Mouse (Mus musculus) hindbrain, postnatal 0 days (tissue): ENCODE measurements around the gene Uspl1. TPM values are rescaled to one million over a fixed set of nuclear protein-coding genes. Genes with fewer than 3 reads are reported as not detected.

Source experiments
- ATAC-seq: fragments of 200-750 bp; cut with Nextera tagmentation; 2 replicates; pipeline ENCODE4 v1.8.0; 2017; ENCODE audit warnings: mild to moderate bottlenecking, moderate TSS enrichment, moderate library complexity
- DNase-seq: peaks from one replicate; pipeline ENCODE4 v3.0.0-alpha.2; 2015; ENCODE audit warnings: low spot score
- H3K27ac ChIP-seq: fragments of 300-500 bp; sonication (generic); 2 replicates; pipeline ENCODE4 v1.5.1; 2014; ENCODE audit warnings: mild to moderate bottlenecking
- H3K27me3 ChIP-seq: fragments of 300-500 bp; sonication (generic); 2 replicates; pipeline ENCODE4 v1.6.1; 2014; ENCODE audit warnings: low read length, mixed read lengths; ENCODE audit not compliant: insufficient read depth
- H3K36me3 ChIP-seq: fragments of 300-500 bp; sonication (generic); 2 replicates; pipeline ENCODE4 v1.6.1; 2014; ENCODE audit warnings: low read length, mixed read lengths; ENCODE audit not compliant: insufficient read depth
- H3K4me1 ChIP-seq: fragments of 300-500 bp; sonication (generic); 2 replicates; pipeline ENCODE4 v1.6.1; 2014; ENCODE audit warnings: antibody characterized with exemption, low read length, mixed read lengths; ENCODE audit not compliant: insufficient read depth
- H3K4me2 ChIP-seq: fragments of 300-500 bp; sonication (generic); 2 replicates; pipeline ENCODE4 v1.6.1; 2014; ENCODE audit warnings: low read depth, mild to moderate bottlenecking, low read length, moderate library complexity, mixed read lengths
- H3K4me3 ChIP-seq: fragments of 300-500 bp; sonication (generic); 2 replicates; pipeline ENCODE4 v1.5.1; 2014; ENCODE audit warnings: low read length
- H3K9ac ChIP-seq: fragments of 300-500 bp; sonication (generic); replicated peaks from 2 replicates; pipeline ENCODE4 v1.6.1; 2014; ENCODE audit warnings: mild to moderate bottlenecking, low read length, moderate library complexity, mixed read lengths
- H3K9me3 ChIP-seq: fragments of 300-500 bp; sonication (generic); 2 replicates; pipeline ENCODE4 v1.6.1; 2016; ENCODE audit warnings: low read length, mixed read lengths
- CTCF ChIP-seq: IDR thresholded peaks from 2 replicates; pipeline ENCODE4 v1.5.1; 2016; ENCODE audit warnings: antibody characterized with exemption, control low read depth, low read depth
- WGBS: fragments of 180-500 bp; shearing (Covaris S2); extraction: QIAGEN DNeasy Blood & Tissue Kit; methylation state at CpG from one replicate; pipeline ENCODE4 v1.1.7; 2014; 5-methylcytosine and 5-hydroxymethylcytosine counted together
- polyA plus RNA-seq: library from polyadenylated mRNA; unstranded; fragments of >200 nt; fragmentation: Nextera tagmentation; extraction: Ambion mirVana; gene quantifications from 2 replicates; pipeline ENCODE4 v1.2.1, GENCODE M21; 2015
- total RNA-seq: library from RNA; depleted of rRNA; stranded (reverse); fragments of >200 nt; gene quantifications from 2 replicates; pipeline ENCODE4 v1.2.3, GENCODE M21; 2014

The Uspl1 gene
- total and polyA plus RNA-seq, 2 experiments from 2014 or later, result 43.4 to 44.7 TPM

GRCm38 (mm10) chr5:149190160-149190559 lies 6.0 kb downstream of the Uspl1 start:
- no peak for TF ChIP-seq CTCF
- no peaks in the 10 kb centered on the region for H3K27me3 ChIP-seq
- no peak overlapping the region for H3K4me3 ChIP-seq
- DNase-seq (no peak), ATAC-seq (no peak)
- H3K9me3 ChIP-seq, result no peaks in the 10 kb centered on the region
- H3K4me1 ChIP-seq, result peaks cover 15% of the 10 kb centered on the region
- H3K36me3 ChIP-seq, result peaks cover 40% of the 10 kb centered on the region
- no peak overlapping the region for H3K27ac ChIP-seq
- no peak overlapping the region for H3K4me2 ChIP-seq
- WGBS, result 97% methylated on average over 1 of the region's 1 CpGs
- H3K9ac ChIP-seq, result no peak overlapping the region

DNA sequence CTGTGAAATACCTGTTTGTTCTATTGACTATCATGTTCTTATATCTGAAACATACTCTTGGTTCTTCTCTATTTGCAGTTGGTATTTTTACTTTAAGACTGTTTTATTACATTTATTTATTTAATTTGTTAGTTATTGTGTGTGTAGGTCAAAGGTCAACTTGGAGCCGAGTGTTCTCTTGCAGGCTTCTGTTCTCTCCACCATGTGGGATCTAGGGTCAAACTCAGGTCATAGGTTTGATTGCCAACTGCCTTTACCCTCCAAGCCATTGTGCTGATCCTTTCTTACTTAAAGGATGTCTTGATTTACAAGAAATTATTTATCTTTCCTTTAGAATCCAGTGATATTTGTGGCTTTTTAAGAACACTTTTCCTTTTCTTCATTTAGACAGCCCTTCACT lies 12.5 kb downstream of the Uspl1 start:
- TF ChIP-seq CTCF, result no peak
- Histone ChIP-seq H3K27ac (no peak overlapping the region), H3K4me1 (no peaks in the 10 kb centered on the region), H3K36me3 (peaks cover 34% of the 10 kb centered on the region), H3K27me3 (no peaks in the 10 kb centered on the region), H3K9me3 (no peaks in the 10 kb centered on the region), H3K4me2 (no peak overlapping the region), H3K4me3 (no peak overlapping the region), H3K9ac (no peak overlapping the region)
- DNase-seq, result no peak
- no peak for ATAC-seq
- WGBS, result 0% methylated on average over 1 of the region's 1 CpGs

GRCm38 (mm10) chr5:149198782-149199181 lies 14.6 kb downstream of the Uspl1 start:
- Histone ChIP-seq H3K4me3 (no peak overlapping the region), H3K27ac (no peak overlapping the region), H3K27me3 (no peaks in the 10 kb centered on the region), H3K4me1 (no peaks in the 10 kb centered on the region), H3K4me2 (no peak overlapping the region), H3K36me3 (peaks cover 48% of the 10 kb centered on the region), H3K9me3 (no peaks in the 10 kb centered on the region), H3K9ac (no peak overlapping the region)
- 91% methylated on average over 1 of the region's 1 CpGs for WGBS
- DNase-seq (no peak), ATAC-seq (no peak)
- TF ChIP-seq CTCF, result no peak

DNA sequence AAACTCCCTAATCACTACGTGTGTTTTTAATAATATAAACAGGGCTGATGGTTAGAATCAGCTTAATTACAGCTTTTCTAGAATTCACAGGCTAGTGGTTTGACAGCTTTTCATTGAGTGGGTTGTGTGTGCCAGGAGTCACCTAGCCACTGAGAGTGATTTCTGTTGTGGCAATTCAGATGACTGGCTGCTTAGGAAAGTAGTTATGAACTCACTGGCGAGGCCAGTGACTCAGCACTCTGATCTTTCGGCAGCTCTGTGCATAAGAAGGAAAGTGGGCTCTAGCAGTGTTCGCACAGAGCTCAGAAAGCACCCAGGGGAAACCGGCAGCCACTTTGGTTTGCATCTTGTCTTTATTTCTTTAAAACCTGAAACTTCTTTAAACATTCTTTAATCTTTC lies 18.8 kb downstream of the Uspl1 start:
- no peak overlapping the region for H3K4me2 ChIP-seq
- WGBS, result 84% methylated on average over 5 of the region's 5 CpGs

GRCm38 (mm10) chr5:149203796-149204375 lies 19.7 kb downstream of the Uspl1 start:
- 88% methylated on average over 4 of the region's 4 CpGs for WGBS
- H3K36me3 ChIP-seq, result peaks cover 51% of the 10 kb centered on the region

More for the DNA sequence above, 18.8 kb downstream of the Uspl1 start:
- no peak for TF ChIP-seq CTCF
- Histone ChIP-seq H3K27ac (no peak overlapping the region), H3K4me1 (no peaks in the 10 kb centered on the region), H3K9ac (no peak overlapping the region), H3K4me3 (no peak overlapping the region), H3K36me3 (peaks cover 54% of the 10 kb centered on the region), H3K27me3 (no peaks in the 10 kb centered on the region), H3K9me3 (no peaks in the 10 kb centered on the region)
- DNase-seq, result no peak
- ATAC-seq, result no peak

DNA sequence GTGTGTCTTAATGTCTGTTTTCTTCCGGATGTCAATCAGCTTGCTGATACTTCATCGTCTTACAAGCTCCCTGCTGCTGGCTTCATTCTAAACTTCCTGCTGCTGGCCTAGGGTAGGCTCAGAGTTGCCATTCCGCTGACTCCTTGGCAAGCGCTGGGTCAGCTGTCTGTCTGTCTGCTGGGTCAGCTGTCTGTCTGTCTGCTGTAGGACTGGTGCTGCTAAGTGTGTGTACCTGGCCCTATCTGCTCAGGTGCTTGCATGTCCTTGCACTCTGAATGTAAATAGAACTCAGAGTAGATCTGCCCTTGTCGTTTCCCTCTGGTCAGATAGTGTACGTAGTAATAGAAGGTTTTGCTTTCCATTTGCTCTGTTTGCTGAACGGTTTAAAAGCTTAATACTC lies 20.7 kb downstream of the Uspl1 start:
- no peak overlapping the region for H3K27ac ChIP-seq
- H3K4me2 ChIP-seq, result no peak overlapping the region
- peaks cover 42% of the 10 kb centered on the region for H3K36me3 ChIP-seq
- WGBS, result 83% methylated on average over 7 of the region's 7 CpGs
- no peaks in the 10 kb centered on the region for H3K9me3 ChIP-seq
- no peak overlapping the region for H3K9ac ChIP-seq
- DNase-seq (no peak), ATAC-seq (no peak)
- no peak for TF ChIP-seq CTCF
- H3K4me1 ChIP-seq, result no peaks in the 10 kb centered on the region
- no peaks in the 10 kb centered on the region for H3K27me3 ChIP-seq
- no peak overlapping the region for H3K4me3 ChIP-seq

More at GRCm38 (mm10) chr5:149203796-149204375, 19.7 kb downstream of the Uspl1 start:
- no peaks in the 10 kb centered on the region for H3K9me3 ChIP-seq
- DNase-seq (no peak), ATAC-seq (no peak)
- no peaks in the 10 kb centered on the region for H3K27me3 ChIP-seq
- H3K4me2 ChIP-seq, result no peak overlapping the region
- no peak overlapping the region for H3K4me3 ChIP-seq
- no peak overlapping the region for H3K27ac ChIP-seq
- no peak for TF ChIP-seq CTCF
- no peaks in the 10 kb centered on the region for H3K4me1 ChIP-seq
- H3K9ac ChIP-seq, result no peak overlapping the region

GRCm38 (mm10) chr5:149205265-149205664 lies 21.1 kb downstream of the Uspl1 start:
- Histone ChIP-seq H3K4me3 (no peak overlapping the region), H3K4me2 (no peak overlapping the region), H3K27me3 (no peaks in the 10 kb centered on the region), H3K27ac (no peak overlapping the region), H3K4me1 (no peaks in the 10 kb centered on the region), H3K9me3 (no peaks in the 10 kb centered on the region), H3K9ac (no peak overlapping the region), H3K36me3 (peaks cover 42% of the 10 kb centered on the region)
- ATAC-seq, result no peak
- TF ChIP-seq CTCF, result no peak
- 64% methylated on average over 8 of the region's 8 CpGs for WGBS
- no peak for DNase-seq
